Mouse (Mus musculus) limb, embryonic 10.5 days (tissue): ENCODE data around the gene Gm17455. TPM values are rescaled to one million over a fixed set of nuclear protein-coding genes. Genes with fewer than 3 reads are reported as not detected.

Experiments used
- DNase-seq: peaks from one replicate; pipeline ENCODE4 v3.0.0-alpha.2; 2017; ENCODE audit warnings: low spot score
- H3K27ac ChIP-seq: fragments of 300-500 bp; sonication (generic); 2 replicates; pipeline ENCODE4 v1.5.1; 2016; ENCODE audit warnings: mild to moderate bottlenecking
- H3K27me3 ChIP-seq: fragments of 300-500 bp; sonication (generic); 2 replicates; pipeline ENCODE4 v1.6.1; 2016; ENCODE audit warnings: low read depth, mild to moderate bottlenecking; ENCODE audit not compliant: poor library complexity, severe bottlenecking
- H3K36me3 ChIP-seq: fragments of 300-500 bp; sonication (generic); 2 replicates; pipeline ENCODE4 v1.6.1; 2016; ENCODE audit warnings: mild to moderate bottlenecking, moderate library complexity
- H3K4me1 ChIP-seq: fragments of 300-500 bp; sonication (generic); 2 replicates; pipeline ENCODE4 v1.6.1; 2016
- H3K4me3 ChIP-seq: fragments of 300-500 bp; sonication (generic); 2 replicates; pipeline ENCODE4 v1.5.1; 2016; ENCODE audit warnings: mild to moderate bottlenecking, moderate library complexity
- H3K9me3 ChIP-seq: fragments of 300-500 bp; sonication (generic); replicated peaks from 2 replicates; pipeline ENCODE4 v1.6.1; 2016; ENCODE audit warnings: mild to moderate bottlenecking
- WGBS: fragments of 180-500 bp; shearing (Covaris S2); methylation state at CpG from one replicate; pipeline ENCODE4 v1.1.7; 2016; 5-methylcytosine and 5-hydroxymethylcytosine counted together
- polyA plus RNA-seq: library from polyadenylated mRNA; unstranded; fragments of >200 nt; fragmentation: Nextera tagmentation; extraction: Ambion mirVana; gene quantifications from 2 replicates; pipeline ENCODE4 v1.2.1, GENCODE M21; 2016

Gene Gm17455
- 0.53 and 0.65 TPM in 2 replicates for polyA plus RNA-seq

- Histone ChIP-seq H3K4me1 (peaks cover 19% of the 10 kb centered on the region), H3K4me3 (no peak within 1 kb of the TSS), H3K27me3 (no peaks in the 10 kb centered on the region), H3K27ac (peak within 1 kb of the TSS; percentile 25; the same call in 1 of the 2 replicates), H3K36me3 (no peaks in the 10 kb centered on the region), H3K9me3 (no peaks in the 10 kb centered on the region)
- DNase-seq: no peak
- WGBS: 56% methylated on average over 7 of the region's 7 CpGs
These were observed at the start of gene Gm17455 for GRCm38 (mm10) chr10:60399449-60399848. Gene Gm17455 (plus strand): TSS chr10:60399726.

DNA sequence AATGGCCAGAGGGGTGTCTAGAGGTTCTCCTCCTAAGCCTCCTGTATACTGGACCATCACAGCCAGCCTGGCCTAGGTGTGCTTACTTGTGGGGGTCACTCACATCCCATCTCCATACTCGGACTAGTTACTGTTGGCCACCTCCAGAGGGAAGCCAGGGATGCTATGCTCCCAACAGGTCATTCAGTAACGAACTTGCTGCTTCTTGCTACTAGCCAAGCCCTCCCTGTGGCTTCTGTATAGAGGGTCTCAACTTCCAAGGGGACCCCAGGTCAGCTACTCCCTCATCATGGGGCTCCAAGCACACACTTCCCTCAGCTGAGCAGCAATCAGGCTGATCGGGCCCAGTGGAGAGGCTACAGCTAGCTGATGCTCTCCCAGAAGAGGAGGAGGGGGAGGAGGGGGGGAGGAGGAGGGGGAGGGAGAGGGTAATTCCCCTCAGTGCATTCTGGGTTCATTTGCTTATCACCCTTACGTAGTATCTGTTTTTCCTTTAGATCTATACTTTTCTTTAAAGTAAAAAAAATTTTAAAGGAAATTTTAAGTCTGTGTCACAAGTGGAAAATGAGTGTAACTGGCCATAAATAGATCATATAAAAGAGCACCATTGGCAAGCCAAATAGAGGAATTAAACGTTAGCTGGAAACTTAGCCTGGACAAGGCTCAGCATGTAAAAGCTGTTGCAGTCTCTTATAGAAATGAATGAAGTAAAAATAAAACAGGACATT is 49.3 kb upstream of the Gm17455 start:
- 55% methylated on average over 5 of the region's 5 CpGs for WGBS
- Histone ChIP-seq H3K4me3 (no peak overlapping the region), H3K36me3 (no peaks in the 10 kb centered on the region), H3K27me3 (peaks cover 27% of the 10 kb centered on the region), H3K27ac (no peak overlapping the region), H3K9me3 (no peaks in the 10 kb centered on the region), H3K4me1 (peaks cover 67% of the 10 kb centered on the region)
- DNase-seq: no peak

DNA sequence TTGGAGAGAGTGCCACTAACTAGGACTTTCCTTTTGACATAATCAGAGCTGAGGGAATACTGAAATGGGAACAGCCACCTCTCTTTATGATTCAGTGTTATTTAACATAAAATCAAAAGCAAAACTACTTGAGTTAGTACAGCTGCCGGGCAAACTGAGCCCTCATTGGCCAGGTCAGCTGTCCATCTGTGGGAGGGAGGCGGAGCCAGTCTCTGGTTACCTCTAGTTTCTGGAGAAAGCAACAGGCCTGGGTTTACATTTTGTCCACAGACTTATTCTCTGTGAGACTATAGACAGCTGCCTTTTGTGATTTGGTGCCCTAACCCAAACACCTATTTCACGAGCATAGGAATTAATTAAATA is 48.7 kb upstream of the Gm17455 start:
- Histone ChIP-seq H3K4me3 (no peak overlapping the region), H3K27me3 (peaks cover 27% of the 10 kb centered on the region), H3K4me1 (peaks cover 67% of the 10 kb centered on the region), H3K27ac (peak overlapping the region; percentile 78), H3K9me3 (no peaks in the 10 kb centered on the region), H3K36me3 (no peaks in the 10 kb centered on the region)
- DNase-seq: peak; percentile 81
- 45% methylated on average over 3 of the region's 3 CpGs for WGBS

- peaks cover 67% of the 10 kb centered on the region for H3K4me1 ChIP-seq
- peaks cover 23% of the 10 kb centered on the region for H3K27me3 ChIP-seq
- no peak overlapping the region for H3K4me3 ChIP-seq
- H3K36me3 ChIP-seq: no peaks in the 10 kb centered on the region
- peak overlapping the region; percentile 78 for H3K27ac ChIP-seq
- 28% methylated on average over 3 of the region's 3 CpGs for WGBS
- DNase-seq: no peak
- H3K9me3 ChIP-seq: no peaks in the 10 kb centered on the region
These were observed 48.3 kb upstream of the Gm17455 start for GRCm38 (mm10) chr10:60351248-60351647.

DNA sequence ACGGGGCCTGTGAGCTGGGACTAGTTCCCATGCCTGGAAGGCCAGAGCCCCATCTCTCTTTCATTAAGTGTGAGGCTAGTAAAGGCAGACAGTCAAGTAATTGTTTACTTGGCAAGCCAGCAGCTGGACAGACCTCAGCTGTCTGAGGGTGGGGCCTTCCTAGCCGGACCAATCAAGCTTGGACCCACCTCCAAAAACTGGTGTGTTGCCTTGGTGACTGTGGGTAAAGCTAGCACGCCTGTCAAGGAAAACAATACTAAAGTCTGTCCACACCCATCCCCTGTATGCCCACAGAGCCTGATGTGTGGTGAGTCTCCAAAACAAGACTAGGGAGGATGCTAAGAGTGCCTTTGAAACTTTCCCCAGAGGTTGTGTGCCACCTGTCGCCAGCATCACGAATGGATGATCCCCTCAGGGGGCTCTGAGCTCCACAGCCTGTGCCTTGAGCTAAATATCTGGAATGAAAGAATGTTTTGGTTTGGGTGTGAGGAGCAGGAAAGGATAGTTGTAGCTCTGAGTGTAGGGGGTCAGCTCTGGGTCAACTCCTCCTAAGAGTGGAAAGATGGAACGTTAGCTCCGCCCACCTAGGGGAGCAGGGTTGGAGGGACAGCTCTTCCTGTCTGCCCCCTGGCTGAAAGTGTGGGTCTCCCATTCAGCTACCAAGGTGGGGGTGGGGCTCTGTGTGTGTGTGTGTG is 47.6 kb upstream of the Gm17455 start:
- WGBS: 31% methylated on average over 7 of the region's 7 CpGs
- H3K36me3 ChIP-seq: no peaks in the 10 kb centered on the region
- H3K27me3 ChIP-seq: peaks cover 18% of the 10 kb centered on the region
- peak overlapping the region; percentile 78 for H3K27ac ChIP-seq
- no peaks in the 10 kb centered on the region for H3K9me3 ChIP-seq
- H3K4me1 ChIP-seq: peaks cover 60% of the 10 kb centered on the region
- H3K4me3 ChIP-seq: no peak overlapping the region
- DNase-seq: no peak

DNA sequence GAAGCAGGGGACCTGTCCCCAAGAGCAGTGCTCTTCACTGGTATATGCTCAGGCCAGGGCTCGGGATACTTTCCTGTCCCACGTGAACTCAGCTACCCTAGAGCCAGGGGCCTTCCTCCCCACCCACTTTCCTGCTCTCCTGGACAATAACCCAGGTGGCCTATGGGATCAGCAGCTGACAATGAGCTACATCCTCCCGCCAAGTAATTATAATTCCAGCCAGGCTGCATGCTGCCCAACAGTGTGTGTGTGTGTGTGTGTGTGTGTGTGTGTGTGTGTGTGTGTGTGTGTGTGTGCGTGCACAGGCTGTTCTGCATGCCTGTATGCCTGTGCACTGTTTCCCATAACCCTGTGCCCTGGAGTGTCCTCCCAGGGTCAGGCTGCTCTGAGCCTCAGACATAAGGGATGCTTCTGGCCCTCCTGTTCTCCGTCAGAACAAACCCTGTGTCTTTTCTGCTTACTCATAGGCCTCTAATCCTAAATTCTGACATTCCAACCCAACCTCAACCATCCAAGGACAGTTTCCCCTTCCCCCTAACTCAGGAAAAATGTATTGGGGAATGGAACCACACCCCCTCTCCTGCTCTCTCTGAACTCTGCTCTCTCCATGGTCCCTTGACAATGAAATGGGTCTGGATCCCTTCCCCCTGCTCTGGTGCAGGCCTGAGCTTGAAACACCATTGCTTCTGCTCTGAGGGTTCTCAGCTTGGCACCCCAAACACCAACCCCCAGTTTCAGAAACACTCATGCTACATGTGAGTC is 46.1 kb upstream of the Gm17455 start:
- H3K4me3 ChIP-seq: no peak overlapping the region
- no peaks in the 10 kb centered on the region for H3K9me3 ChIP-seq
- peaks cover 4% of the 10 kb centered on the region for H3K27me3 ChIP-seq
- no peaks in the 10 kb centered on the region for H3K36me3 ChIP-seq
- peaks cover 53% of the 10 kb centered on the region for H3K4me1 ChIP-seq
- WGBS: 73% methylated on average over 5 of the region's 5 CpGs
- no peak for DNase-seq
- 0 out of 2 replicates have a peak overlapping the region, but pooled peaks have one; percentile 37 for H3K27ac ChIP-seq

DNA sequence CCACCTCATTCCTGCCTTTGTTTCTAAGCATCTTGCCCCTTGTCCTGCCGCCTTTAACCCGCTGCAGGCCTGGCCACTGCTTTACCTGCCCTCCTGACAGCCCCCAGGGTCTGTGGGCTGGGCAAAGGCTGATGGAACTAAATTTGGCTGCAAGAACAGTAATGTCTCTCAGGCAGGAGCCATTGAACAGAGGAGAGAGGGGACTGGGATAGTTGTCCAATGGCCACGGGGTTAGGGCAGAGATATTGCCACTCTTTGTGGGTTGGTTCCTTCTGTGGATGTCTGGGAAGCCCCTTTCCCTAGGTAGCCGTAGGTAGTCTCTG is 45.6 kb upstream of the Gm17455 start:
- Histone ChIP-seq H3K4me1 (peaks cover 52% of the 10 kb centered on the region), H3K27me3 (no peaks in the 10 kb centered on the region), H3K36me3 (no peaks in the 10 kb centered on the region), H3K4me3 (no peak overlapping the region), H3K9me3 (no peaks in the 10 kb centered on the region), H3K27ac (0 out of 2 replicates have a peak overlapping the region, but pooled peaks have one; percentile 37)
- no peak for DNase-seq
- WGBS: 89% methylated on average over 4 of the region's 4 CpGs

- H3K4me1 ChIP-seq: peaks cover 44% of the 10 kb centered on the region
- no peaks in the 10 kb centered on the region for H3K9me3 ChIP-seq
- DNase-seq: no peak
- no peak overlapping the region for H3K4me3 ChIP-seq
- WGBS: 71% methylated on average over 11 of the region's 11 CpGs
- 0 out of 2 replicates have a peak overlapping the region, but pooled peaks have one; percentile 37 for H3K27ac ChIP-seq
- H3K27me3 ChIP-seq: no peaks in the 10 kb centered on the region
- no peaks in the 10 kb centered on the region for H3K36me3 ChIP-seq
These were observed 44.4 kb upstream of the Gm17455 start for GRCm38 (mm10) chr10:60354881-60355677.

- WGBS: 93% methylated on average over 4 of the region's 4 CpGs
- no peak for DNase-seq
- H3K4me1 ChIP-seq: peaks cover 37% of the 10 kb centered on the region
- no peaks in the 10 kb centered on the region for H3K27me3 ChIP-seq
- no peaks in the 10 kb centered on the region for H3K36me3 ChIP-seq
- peak overlapping the region; percentile 16; the same call in 1 of the 2 replicates for H3K27ac ChIP-seq
- H3K4me3 ChIP-seq: no peak overlapping the region
- no peaks in the 10 kb centered on the region for H3K9me3 ChIP-seq
These were observed 42.1 kb upstream of the Gm17455 start for GRCm38 (mm10) chr10:60357441-60357840.

DNA sequence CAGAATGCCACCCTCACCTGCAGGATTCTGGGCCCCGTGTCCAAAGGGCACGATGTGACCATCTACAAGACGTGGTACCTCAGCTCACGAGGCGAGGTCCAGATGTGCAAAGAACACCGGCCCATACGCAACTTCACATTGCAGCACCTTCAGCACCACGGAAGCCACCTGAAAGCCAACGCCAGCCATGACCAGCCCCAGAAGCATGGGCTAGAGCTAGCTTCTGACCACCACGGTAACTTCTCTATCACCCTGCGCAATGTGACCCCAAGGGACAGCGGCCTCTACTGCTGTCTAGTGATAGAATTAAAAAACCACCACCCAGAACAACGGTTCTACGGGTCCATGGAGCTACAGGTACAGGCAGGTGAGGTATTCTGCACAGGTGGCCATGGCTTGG is 41.6 kb upstream of the Gm17455 start:
- no peaks in the 10 kb centered on the region for H3K27me3 ChIP-seq
- no peak overlapping the region for H3K27ac ChIP-seq
- H3K36me3 ChIP-seq: no peaks in the 10 kb centered on the region
- H3K4me1 ChIP-seq: peaks cover 38% of the 10 kb centered on the region
- no peaks in the 10 kb centered on the region for H3K9me3 ChIP-seq
- no peak for DNase-seq
- H3K4me3 ChIP-seq: no peak overlapping the region
- 96% methylated on average over 14 of the region's 14 CpGs for WGBS

DNA sequence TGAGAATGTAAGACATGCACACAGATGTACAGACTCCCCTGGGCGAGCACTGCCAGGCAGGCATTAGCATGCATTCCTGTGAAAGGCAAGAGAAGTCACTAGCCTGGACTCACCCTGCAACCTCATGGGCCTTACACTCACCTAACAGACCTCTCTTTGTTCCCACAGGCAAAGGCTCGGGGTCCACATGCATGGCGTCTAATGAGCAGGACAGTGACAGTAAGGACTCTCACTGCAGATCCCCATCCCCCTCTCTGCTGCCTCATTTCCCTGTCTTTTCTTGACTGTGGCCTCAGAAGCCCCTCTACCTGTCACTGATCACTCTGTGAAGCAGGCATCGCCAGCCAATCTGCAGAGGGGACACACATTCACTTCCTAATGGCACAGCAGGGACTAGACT is 40.8 kb upstream of the Gm17455 start:
- Histone ChIP-seq H3K4me3 (no peak overlapping the region), H3K27me3 (no peaks in the 10 kb centered on the region), H3K9me3 (no peaks in the 10 kb centered on the region), H3K27ac (peak overlapping the region; percentile 7; the same call in 1 of the 2 replicates), H3K36me3 (no peaks in the 10 kb centered on the region), H3K4me1 (peaks cover 38% of the 10 kb centered on the region)
- WGBS: 50% methylated on average over 4 of the region's 4 CpGs
- DNase-seq: no peak

DNA sequence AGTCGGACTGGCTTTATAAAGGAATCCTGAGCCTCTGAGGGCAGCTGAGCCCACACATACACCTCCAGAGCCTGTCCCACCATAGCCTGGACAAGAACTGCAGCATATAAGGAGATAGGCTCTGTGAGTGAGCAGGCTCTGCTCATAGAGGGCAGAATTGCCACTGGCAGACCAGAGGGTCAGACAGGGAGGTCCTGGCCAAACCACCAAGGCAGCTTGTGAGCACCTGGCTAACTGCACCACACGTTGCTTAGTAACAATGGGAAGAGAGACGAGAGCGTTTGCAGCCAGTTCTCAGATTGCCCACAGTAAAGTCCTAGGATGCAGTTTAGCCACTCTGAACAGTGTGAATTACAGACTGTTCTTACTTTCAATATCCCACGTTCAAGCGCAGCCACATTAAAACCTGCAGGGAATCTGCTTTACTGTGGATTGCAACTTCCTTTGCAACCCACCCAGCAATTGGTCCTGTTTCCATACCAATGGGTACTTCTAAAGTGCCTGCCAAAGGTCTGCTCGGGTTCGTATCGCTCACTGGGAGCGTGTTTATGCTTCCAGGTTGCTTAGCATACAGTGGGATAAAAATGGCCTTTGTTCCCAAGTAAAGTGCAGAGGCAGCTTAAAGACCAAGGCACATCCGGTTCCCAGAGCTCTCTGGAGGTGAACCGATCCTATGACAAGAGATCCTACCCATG is 37.8 kb upstream of the Gm17455 start:
- Histone ChIP-seq H3K4me3 (no peak overlapping the region), H3K27ac (peak overlapping the region; percentile 80)
- WGBS: 57% methylated on average over 12 of the region's 12 CpGs

More for the DNA sequence above, 37.8 kb upstream of the Gm17455 start:
- Histone ChIP-seq H3K4me1 (peaks cover 55% of the 10 kb centered on the region), H3K9me3 (no peaks in the 10 kb centered on the region), H3K36me3 (no peaks in the 10 kb centered on the region), H3K27me3 (no peaks in the 10 kb centered on the region)
- DNase-seq: no peak
